Mouse (Mus musculus): Measurements from ENCODE around the gene Bbs9. TPM values are rescaled to one million over a fixed set of nuclear protein-coding genes. Genes with fewer than 3 reads are reported as not detected.

The Bbs9 gene
- 9.8 and 21.0 TPM in 2 replicates for total RNA-seq (2023)

GRCm38 (mm10) chr9:22475424-22475868 is at the start of gene Bbs9:
Bbs9 (plus strand) TSS chr9:22475715.

GRCm38 (mm10) chr9:22453990-22454389 is 21.5 kb upstream of the Bbs9 start, which contains the start of gene Gm17545:
Gm17545 (plus strand) TSS chr9:22454290.

GRCm38 (mm10) chr9:22469643-22470042 is 5.9 kb upstream of the Bbs9 start, which contains the start of gene Rp9:
Rp9 (minus strand) TSS chr9:22469743.

Other genes with a start within 250 kb of the Bbs9 start
- 0.11 and 0.54 TPM in 2 replicates for gene Zfp599, start 215.8 kb upstream of the Bbs9 start, total RNA-seq (2023)
- gene Zfp810, start 168.1 kb upstream of the Bbs9 start, total RNA-seq (2023), result 5.3 and 6.6 TPM in 2 replicates
- gene Anln, start 86.5 kb upstream of the Bbs9 start, total RNA-seq (2023), result 34.1 and 42.0 TPM in 2 replicates
- 5.7 and 8.2 TPM in 2 replicates for gene 9530077C05Rik, start 64.2 kb upstream of the Bbs9 start, total RNA-seq (2023)
- not detected in 2 replicates for gene Gm17545, start 21.4 kb upstream of the Bbs9 start, total RNA-seq (2023)
- 49.2 and 56.6 TPM in 2 replicates for gene Rp9, start 6.0 kb upstream of the Bbs9 start, total RNA-seq (2023)

Data from neutrophil, adult 65 days (primary cell).